Mouse (Mus musculus): ENCODE results near the gene Fbxl13.

The Fbxl13 gene

DNA sequence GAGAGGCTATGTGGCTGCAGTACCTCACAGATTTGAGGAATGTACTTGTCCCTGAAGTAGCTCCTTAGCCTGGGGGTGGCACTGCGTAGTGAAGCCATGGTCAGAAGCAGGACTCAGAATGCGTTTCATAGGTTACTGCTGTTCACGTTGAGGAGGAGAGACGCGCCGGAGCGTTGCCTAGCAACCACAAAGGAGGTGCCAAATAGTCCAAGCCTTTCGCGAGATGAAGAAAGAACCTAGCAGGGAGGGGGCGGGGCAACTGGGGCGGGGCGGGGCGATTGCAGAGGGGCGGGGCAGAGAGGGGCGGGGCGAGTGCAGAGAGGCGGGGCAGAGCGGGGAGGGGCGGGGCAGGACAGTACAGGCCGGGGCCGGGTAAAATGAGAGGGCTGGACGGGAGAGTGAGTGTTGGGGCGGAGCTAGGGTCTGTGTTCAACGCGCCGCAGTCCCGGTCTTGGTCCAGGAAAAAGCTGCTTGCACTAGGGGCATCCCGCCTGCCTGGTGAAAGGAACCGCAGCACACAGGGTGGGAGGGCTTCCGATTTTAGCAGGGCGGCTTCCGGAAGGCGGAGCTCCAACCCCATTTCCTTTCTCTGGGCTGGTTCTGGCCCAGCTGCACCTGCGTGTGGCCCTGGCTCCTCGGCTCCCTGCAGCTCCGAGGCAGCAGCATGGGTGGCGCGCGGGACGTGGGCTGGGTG is at the start of gene Fbxl13, which contains the start of gene Armc10:
Fbxl13 (minus strand) TSS at position 196 of the 694 bp plus-strand sequence.
Armc10 (plus strand) TSS at position 375 of the 694 bp plus-strand sequence.
- DNase-seq (ENCODE audit: low spot score) = peak; percentile 82

DNA sequence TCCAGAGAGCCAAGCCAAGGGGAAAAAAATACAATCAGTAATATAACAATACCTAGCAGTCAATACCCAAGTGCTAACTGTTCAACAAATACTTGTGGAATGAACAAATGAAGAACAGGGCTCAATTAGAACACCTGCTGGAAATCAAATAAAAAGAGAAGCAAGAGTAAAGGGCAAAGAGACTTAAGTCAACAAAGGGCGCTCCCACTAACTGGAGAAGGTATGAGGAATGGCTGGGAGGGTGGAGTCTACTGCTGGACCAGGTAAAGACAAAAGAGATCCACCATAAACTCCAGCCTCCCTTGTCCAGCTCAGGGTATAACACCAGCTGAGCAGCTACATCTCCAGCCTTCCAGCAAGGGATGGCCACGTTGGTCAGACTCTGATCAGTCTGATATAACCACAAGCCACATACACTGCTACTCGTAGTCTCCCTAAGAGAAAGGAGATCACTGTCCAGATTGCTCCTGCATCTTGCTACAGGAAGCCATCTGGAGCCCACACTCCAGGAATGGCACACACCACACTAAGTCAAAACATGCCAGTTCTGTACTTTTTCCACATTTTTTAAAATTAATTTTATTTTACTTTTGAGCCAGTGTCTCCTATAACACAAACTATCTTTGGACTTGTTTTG is 49.5 kb upstream of the Fbxl13 start:
- no peak for DNase-seq (ENCODE audit: low spot score)

GRCm38 (mm10) chr5:21693372-21693870 is 48.0 kb upstream of the Fbxl13 start:
- DNase-seq (ENCODE audit: low spot score) = no peak

DNA sequence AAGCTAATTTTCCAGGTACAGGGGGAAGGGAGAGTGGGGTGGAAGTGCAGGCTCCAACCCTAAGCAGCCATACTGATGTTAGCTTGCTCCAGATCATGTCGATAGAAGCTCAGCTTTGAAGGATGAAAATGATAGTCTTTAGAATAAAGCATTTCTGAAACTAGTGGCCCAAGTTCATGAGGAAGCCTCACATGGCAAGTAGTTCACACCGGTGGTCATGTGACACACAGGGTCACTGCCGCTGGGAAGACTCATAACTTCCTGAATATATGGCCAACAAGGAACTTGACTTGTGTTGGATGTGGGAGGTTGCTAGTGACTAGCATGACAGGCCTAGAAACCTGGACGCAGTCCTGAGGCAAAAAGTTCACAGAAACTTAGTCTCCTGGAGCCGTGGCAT is 46.8 kb upstream of the Fbxl13 start:
- no peak for DNase-seq (ENCODE audit: low spot score)

DNA sequence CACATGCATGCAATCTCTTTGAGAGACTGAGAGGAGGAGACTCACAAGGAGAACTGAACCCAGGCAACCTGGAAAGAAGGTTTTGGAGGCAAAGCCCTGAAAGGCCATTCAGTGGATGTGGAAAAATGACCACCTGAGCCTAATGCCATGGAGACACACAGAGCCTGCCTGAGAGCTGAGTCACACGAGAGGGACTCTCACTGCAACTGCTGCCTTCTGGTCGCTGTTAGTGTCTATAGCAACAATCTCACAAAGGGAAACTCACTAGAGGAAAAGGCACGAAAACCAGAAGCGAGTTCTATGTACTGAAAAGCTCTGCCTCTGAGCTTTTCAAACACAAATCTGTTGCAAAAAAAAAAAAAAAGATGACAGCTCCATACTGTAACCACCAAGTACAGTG is 41.6 kb upstream of the Fbxl13 start:
- DNase-seq (ENCODE audit: low spot score) = no peak

DNA sequence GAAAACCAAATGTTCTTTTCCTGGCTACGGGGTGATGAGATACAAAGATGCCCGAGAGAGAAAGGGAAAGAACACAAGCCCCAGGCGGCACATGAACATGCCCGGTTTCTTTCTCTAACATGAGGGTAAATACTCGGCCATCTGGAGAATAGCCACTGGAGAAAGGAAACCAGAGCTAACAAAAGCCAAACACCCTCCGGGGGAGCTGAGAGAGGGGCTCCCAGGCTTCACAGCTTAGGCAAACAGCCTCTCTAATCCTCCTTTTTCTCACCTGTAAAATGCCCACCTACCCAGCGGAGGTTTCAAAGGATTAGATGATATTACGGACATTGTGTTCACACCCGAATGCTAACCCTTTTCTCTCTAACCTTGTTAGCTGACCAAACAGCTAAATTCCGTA is 39.6 kb upstream of the Fbxl13 start:
- no peak for DNase-seq (ENCODE audit: low spot score)

- no peak for DNase-seq (ENCODE audit: low spot score)
Observed at GRCm38 (mm10) chr5:21683811-21684210, 38.4 kb upstream of the Fbxl13 start.

GRCm38 (mm10) chr5:21680940-21681339 is 35.5 kb upstream of the Fbxl13 start:
- no peak for DNase-seq (ENCODE audit: low spot score)

GRCm38 (mm10) chr5:21680029-21680428 is 34.6 kb upstream of the Fbxl13 start:
- no peak for DNase-seq (ENCODE audit: low spot score)

DNA sequence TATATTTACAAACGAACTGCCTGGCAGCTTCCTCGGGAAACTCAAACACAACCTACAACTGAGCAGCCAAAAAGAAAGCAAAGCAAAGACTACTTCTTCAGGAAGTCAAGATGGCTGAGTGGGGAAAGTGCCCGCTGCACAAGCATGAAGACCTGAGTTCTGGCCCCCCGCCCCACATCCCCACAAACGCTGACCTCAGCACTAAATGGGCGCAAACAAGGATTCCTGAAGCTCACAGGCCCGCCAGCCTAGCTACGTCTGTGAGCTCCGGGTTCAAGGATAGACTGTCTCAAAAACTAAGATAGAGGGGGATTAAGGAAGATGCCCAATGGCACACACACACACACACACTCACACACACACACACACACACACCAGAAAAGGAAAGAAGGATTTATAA is 32.9 kb upstream of the Fbxl13 start:
- DNase-seq (ENCODE audit: low spot score) = no peak

DNA sequence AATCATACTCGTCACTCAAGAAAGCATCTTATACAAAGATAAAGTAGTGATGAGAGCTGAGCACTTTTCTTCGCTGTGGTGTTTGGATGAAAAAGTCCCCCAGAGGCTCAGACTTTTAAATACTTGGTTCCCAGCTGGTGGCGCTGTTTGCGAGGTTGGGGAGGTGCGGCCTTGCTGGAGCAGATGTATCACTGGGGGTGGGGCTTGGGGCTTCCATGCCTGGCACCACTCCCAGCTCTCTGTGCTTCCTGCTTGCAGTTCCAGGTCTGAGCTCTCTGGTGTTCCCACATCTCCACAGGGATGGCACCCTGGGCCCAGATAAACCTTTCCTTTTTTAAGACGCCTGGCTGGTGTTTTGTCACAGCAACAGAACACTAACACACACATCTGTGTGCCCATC is 32.5 kb upstream of the Fbxl13 start:
- no peak for DNase-seq (ENCODE audit: low spot score)

GRCm38 (mm10) chr5:21675494-21675893 is 30.1 kb upstream of the Fbxl13 start:
- DNase-seq (ENCODE audit: low spot score) = no peak

GRCm38 (mm10) chr5:21675019-21675418 is 29.6 kb upstream of the Fbxl13 start:
- DNase-seq (ENCODE audit: low spot score) = no peak

DNA sequence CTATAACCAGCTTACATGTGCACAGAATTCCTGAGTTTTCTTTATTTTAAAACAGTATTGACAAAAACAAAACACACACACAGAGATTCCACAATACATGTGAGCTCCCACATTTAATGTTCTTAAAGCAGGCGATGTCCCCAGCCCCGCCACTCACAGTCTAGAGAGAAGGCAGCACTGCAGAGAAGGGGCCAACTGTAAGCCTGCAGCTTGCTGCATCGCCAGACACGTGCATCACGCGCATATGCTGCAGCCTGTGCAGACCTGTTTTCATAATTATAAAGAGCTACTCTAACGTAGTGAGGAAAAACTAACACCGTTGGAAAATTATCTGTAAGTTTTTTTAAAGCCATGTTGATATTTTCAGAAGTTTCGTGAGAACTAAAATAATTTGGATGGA is 28.3 kb upstream of the Fbxl13 start:
- no peak for DNase-seq (ENCODE audit: low spot score)

GRCm38 (mm10) chr5:21672812-21673635 is 27.6 kb upstream of the Fbxl13 start:
- peak; percentile 15 for DNase-seq (ENCODE audit: low spot score)

DNA sequence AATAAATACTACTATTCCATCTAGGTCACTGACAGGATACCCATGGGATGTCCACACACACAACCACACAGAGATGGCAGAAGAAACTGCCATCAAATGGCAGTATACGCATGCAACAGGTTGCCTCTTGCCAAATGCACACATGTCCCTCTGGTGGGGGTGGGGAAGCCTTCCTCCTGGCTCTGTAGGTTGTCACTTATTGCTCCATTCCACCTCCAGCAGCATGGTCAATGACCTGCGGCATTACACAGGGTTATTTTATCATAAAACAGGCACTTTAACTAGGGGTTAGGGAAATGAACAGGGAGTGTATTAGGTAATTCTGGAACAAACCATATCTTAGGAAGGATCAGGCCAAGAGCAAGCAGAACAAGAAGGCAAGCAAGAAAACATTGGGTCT is 23.9 kb upstream of the Fbxl13 start:
- DNase-seq (ENCODE audit: low spot score) = no peak

DNA sequence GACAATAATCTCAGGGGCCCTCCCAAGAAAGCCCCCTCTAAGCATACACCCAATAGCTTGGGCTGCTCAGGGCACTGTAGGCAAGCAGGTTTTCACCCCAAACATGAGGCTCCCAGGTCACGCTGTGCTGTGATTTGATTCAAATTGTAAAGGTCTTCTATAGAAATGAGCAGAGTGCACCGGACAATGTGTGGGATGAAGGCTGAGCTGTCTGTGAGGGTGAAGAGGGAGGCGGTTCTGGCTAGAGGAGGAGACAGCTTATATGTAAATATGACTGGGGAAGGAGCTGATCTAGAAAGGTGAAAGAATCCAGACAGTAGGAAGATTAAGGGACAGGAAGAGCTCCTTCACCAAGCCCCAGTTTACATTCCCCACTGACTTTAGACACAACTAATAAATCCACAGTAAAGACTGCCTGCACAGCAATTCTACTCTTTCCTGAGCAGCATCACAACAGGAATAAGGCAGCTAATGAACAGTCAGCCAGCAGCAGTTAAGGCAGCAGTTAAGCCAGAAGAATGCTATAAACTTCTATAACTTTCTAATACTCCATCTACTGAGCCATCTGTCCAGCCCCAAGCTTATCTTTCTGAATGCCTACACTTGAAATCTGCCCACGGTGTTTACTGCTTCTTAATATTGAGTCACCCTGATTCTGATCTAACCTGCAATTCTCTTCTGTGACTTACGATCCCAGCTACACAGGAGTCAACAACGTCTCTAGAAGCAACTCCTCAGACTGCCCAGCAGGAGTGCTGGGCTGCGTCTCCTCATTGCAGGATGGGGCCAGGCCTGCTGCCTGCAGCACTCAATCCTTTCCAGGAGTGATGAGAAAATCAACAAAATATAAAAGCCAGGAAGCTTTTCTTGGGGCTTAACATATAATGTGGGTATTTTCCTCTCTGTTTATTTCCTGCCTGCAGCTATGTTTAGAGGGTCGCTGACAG is 22.0 kb upstream of the Fbxl13 start:
- no peak for DNase-seq (ENCODE audit: low spot score)

DNA sequence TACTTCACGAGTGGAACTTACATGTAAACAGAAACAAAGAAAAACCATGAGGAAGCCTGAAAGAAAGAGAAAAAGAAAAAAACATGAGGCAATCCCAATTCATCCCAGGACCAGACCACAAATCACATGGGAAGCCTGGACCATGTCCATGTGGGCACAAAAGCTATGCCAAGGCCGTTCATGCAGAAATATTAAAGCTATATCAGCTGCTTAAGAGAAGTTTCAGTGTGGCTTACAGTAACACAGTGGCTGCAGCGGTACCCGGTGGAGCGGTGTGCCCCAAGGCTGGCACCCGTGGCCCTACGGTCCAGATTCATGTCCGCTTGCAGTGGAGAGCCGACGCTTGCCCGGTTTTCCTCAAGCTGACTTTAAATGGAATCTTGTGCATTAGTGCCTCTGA is 17.6 kb upstream of the Fbxl13 start:
- peak; percentile 21 for DNase-seq (ENCODE audit: low spot score)

GRCm38 (mm10) chr5:21660850-21661249 is 15.4 kb upstream of the Fbxl13 start:
- DNase-seq (ENCODE audit: low spot score) = no peak

- peak; percentile 81 for DNase-seq (ENCODE audit: low spot score)
Observed at GRCm38 (mm10) chr5:21658623-21659395, 13.4 kb upstream of the Fbxl13 start.

DNA sequence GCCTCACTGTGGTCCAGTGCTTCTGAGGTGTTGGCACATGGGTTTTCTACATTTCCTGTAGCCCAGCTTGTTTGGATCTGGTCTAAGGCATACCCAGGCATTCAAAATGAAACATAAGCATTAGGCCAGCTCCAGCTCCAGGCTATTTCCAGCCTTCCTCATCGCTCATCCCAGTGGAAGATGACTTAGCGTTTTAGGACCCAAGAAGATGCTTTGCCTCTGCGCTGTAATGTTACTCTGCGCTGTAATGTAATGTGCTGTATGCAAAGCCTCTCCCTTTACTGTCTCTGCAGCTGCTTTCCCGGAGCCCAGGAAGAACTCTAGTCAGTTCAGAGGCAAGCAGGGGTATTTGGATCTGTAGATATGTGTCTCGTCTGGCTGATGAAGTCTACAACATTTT is 12.6 kb upstream of the Fbxl13 start:
- no peak for DNase-seq (ENCODE audit: low spot score)

Measured in ovary, postnatal 36 days (tissue).